Mouse (Mus musculus) limb, embryonic 15.5 days (tissue): ENCODE results near the gene Atxn7l1. TPM values are rescaled to one million over a fixed set of nuclear protein-coding genes. Genes with fewer than 3 reads are reported as not detected.

Experiments used
- ATAC-seq: fragments of 200-750 bp; cut with Nextera tagmentation; 2 replicates; pipeline ENCODE4 v1.8.0; 2017; ENCODE audit warnings: low read depth, moderate TSS enrichment; ENCODE audit not compliant: insufficient number of reproducible peaks, low FRiP score, low TSS enrichment
- H3K27ac ChIP-seq: fragments of 300-500 bp; sonication (generic); 2 replicates; pipeline ENCODE4 v1.5.1; 2015; ENCODE audit warnings: moderate library complexity, mild to moderate bottlenecking, inconsistent platforms
- H3K27me3 ChIP-seq: fragments of 300-500 bp; sonication (generic); 2 replicates; pipeline ENCODE4 v1.6.1; 2015; ENCODE audit warnings: inconsistent platforms
- H3K36me3 ChIP-seq: fragments of 300-500 bp; sonication (generic); 2 replicates; pipeline ENCODE4 v1.6.1; 2015; ENCODE audit warnings: inconsistent platforms
- H3K4me1 ChIP-seq: fragments of 300-500 bp; sonication (generic); 2 replicates; pipeline ENCODE4 v1.6.1; 2015; ENCODE audit warnings: inconsistent platforms
- H3K4me2 ChIP-seq: fragments of 300-500 bp; sonication (generic); 2 replicates; pipeline ENCODE4 v1.6.1; 2015; ENCODE audit warnings: mild to moderate bottlenecking, inconsistent platforms
- H3K4me3 ChIP-seq: fragments of 300-500 bp; sonication (generic); 2 replicates; pipeline ENCODE4 v1.5.1; 2015; ENCODE audit warnings: mild to moderate bottlenecking, inconsistent platforms
- H3K9ac ChIP-seq: fragments of 300-500 bp; sonication (generic); 2 replicates; pipeline ENCODE4 v1.6.1; 2015; ENCODE audit warnings: inconsistent platforms
- H3K9me3 ChIP-seq: fragments of 300-500 bp; sonication (generic); 2 replicates; pipeline ENCODE4 v1.6.1; 2016; ENCODE audit warnings: inconsistent platforms
- WGBS: fragments of 180-500 bp; shearing (Covaris S2); methylation state at CpG from one replicate; pipeline ENCODE4 v1.1.7; 2015; 5-methylcytosine and 5-hydroxymethylcytosine counted together
- polyA plus RNA-seq: library from polyadenylated mRNA; unstranded; fragments of >200 nt; fragmentation: Nextera tagmentation; extraction: Ambion mirVana; gene quantifications from 2 replicates; pipeline ENCODE4 v1.2.1, GENCODE M21; 2015

The Atxn7l1 gene
- polyA plus RNA-seq, 1 experiment from 2014 or later: 10.9 TPM

- 66% methylated on average over 7 of the region's 7 CpGs for WGBS
Measured at GRCm38 (mm10) chr12:33128702-33129101, 18.8 kb upstream of the Atxn7l1 start.

GRCm38 (mm10) chr12:33129410-33129809, 18.1 kb upstream of the Atxn7l1 start:
- ATAC-seq: no peak

More at GRCm38 (mm10) chr12:33128702-33129101, 18.8 kb upstream of the Atxn7l1 start:
- ATAC-seq: no peak
- no peaks in the 10 kb centered on the region for H3K36me3 ChIP-seq
- H3K27ac ChIP-seq: no peak overlapping the region
- no peak overlapping the region for H3K9ac ChIP-seq
- no peak overlapping the region for H3K4me2 ChIP-seq
- no peak overlapping the region for H3K4me3 ChIP-seq
- no peaks in the 10 kb centered on the region for H3K9me3 ChIP-seq
- H3K4me1 ChIP-seq: peaks cover 8% of the 10 kb centered on the region
- no peaks in the 10 kb centered on the region for H3K27me3 ChIP-seq

GRCm38 (mm10) chr12:33130401-33130800, 17.1 kb upstream of the Atxn7l1 start:
- ATAC-seq: no peak
- Histone ChIP-seq H3K4me3 (no peak overlapping the region), H3K27me3 (no peaks in the 10 kb centered on the region), H3K36me3 (no peaks in the 10 kb centered on the region), H3K4me1 (peaks cover 8% of the 10 kb centered on the region), H3K27ac (no peak overlapping the region), H3K9ac (no peak overlapping the region), H3K4me2 (no peak overlapping the region), H3K9me3 (no peaks in the 10 kb centered on the region)
- 35% methylated on average over 8 of the region's 8 CpGs for WGBS

More at GRCm38 (mm10) chr12:33129410-33129809, 18.1 kb upstream of the Atxn7l1 start:
- H3K4me3 ChIP-seq: no peak overlapping the region
- no peak overlapping the region for H3K9ac ChIP-seq
- H3K27ac ChIP-seq: no peak overlapping the region
- no peaks in the 10 kb centered on the region for H3K27me3 ChIP-seq
- H3K4me2 ChIP-seq: no peak overlapping the region
- H3K36me3 ChIP-seq: no peaks in the 10 kb centered on the region
- H3K9me3 ChIP-seq: no peaks in the 10 kb centered on the region
- 22% methylated on average over 4 of the region's 4 CpGs for WGBS
- H3K4me1 ChIP-seq: peaks cover 8% of the 10 kb centered on the region

GRCm38 (mm10) chr12:33131796-33132195, 15.7 kb upstream of the Atxn7l1 start:
- Histone ChIP-seq H3K36me3 (no peaks in the 10 kb centered on the region), H3K9ac (no peak overlapping the region), H3K4me3 (no peak overlapping the region), H3K9me3 (no peaks in the 10 kb centered on the region), H3K4me1 (peaks cover 8% of the 10 kb centered on the region), H3K27ac (no peak overlapping the region), H3K27me3 (no peaks in the 10 kb centered on the region), H3K4me2 (no peak overlapping the region)
- WGBS: 57% methylated on average over 7 of the region's 7 CpGs
- no peak for ATAC-seq

GRCm38 (mm10) chr12:33137857-33138256, 9.6 kb upstream of the Atxn7l1 start:
- Histone ChIP-seq H3K4me3 (no peak overlapping the region), H3K4me1 (no peaks in the 10 kb centered on the region), H3K9me3 (no peaks in the 10 kb centered on the region), H3K36me3 (no peaks in the 10 kb centered on the region), H3K27me3 (no peaks in the 10 kb centered on the region), H3K4me2 (no peak overlapping the region), H3K9ac (no peak overlapping the region), H3K27ac (no peak overlapping the region)
- 84% methylated on average over 1 of the region's 1 CpGs for WGBS
- no peak for ATAC-seq

- no peak for ATAC-seq
- Histone ChIP-seq H3K4me1 (no peaks in the 10 kb centered on the region), H3K4me3 (no peak overlapping the region), H3K27ac (no peak overlapping the region), H3K4me2 (no peak overlapping the region), H3K36me3 (no peaks in the 10 kb centered on the region), H3K9me3 (no peaks in the 10 kb centered on the region), H3K9ac (no peak overlapping the region), H3K27me3 (no peaks in the 10 kb centered on the region)
- WGBS: 81% methylated on average over 3 of the region's 3 CpGs
Measured at GRCm38 (mm10) chr12:33139083-33139482, 8.4 kb upstream of the Atxn7l1 start.

GRCm38 (mm10) chr12:33144456-33144855, 3.0 kb upstream of the Atxn7l1 start:
- Histone ChIP-seq H3K9me3 (no peaks in the 10 kb centered on the region), H3K4me3 (no peak overlapping the region), H3K27me3 (peaks cover 5% of the 10 kb centered on the region; the same call in 1 of the 2 replicates), H3K4me2 (no peak overlapping the region), H3K9ac (no peak overlapping the region), H3K4me1 (peaks cover 18% of the 10 kb centered on the region), H3K27ac (no peak overlapping the region), H3K36me3 (no peaks in the 10 kb centered on the region)
- no peak for ATAC-seq
- 58% methylated on average over 8 of the region's 8 CpGs for WGBS

- peak overlapping the region; percentile 68 for H3K4me3 ChIP-seq
- peak overlapping the region; percentile 45 for H3K9ac ChIP-seq
- peaks cover 18% of the 10 kb centered on the region for H3K4me1 ChIP-seq
- peaks cover 5% of the 10 kb centered on the region; the same call in 1 of the 2 replicates for H3K27me3 ChIP-seq
- peak; percentile 41 for ATAC-seq
- WGBS: 6% methylated on average over 29 of the region's 29 CpGs
- H3K4me2 ChIP-seq: peak overlapping the region; percentile 94
- no peak overlapping the region for H3K27ac ChIP-seq
- no peaks in the 10 kb centered on the region for H3K36me3 ChIP-seq
- no peaks in the 10 kb centered on the region for H3K9me3 ChIP-seq
Measured at GRCm38 (mm10) chr12:33146622-33147433, 665 bp upstream of the Atxn7l1 start.

- Histone ChIP-seq H3K36me3 (no peaks in the 10 kb centered on the region), H3K4me2 (no peak overlapping the region)
- 89% methylated on average over 16 of the region's 16 CpGs for WGBS
Measured at GRCm38 (mm10) chr12:33149544-33150190, 2.2 kb downstream of the Atxn7l1 start.

GRCm38 (mm10) chr12:33153131-33153530, 5.6 kb downstream of the Atxn7l1 start:
- no peak overlapping the region for H3K27ac ChIP-seq
- H3K4me2 ChIP-seq: no peak overlapping the region
- 74% methylated on average over 7 of the region's 7 CpGs for WGBS
- no peak overlapping the region for H3K4me3 ChIP-seq
- peaks cover 7% of the 10 kb centered on the region; the same call in 1 of the 2 replicates for H3K36me3 ChIP-seq
- H3K9ac ChIP-seq: no peak overlapping the region
- no peaks in the 10 kb centered on the region for H3K9me3 ChIP-seq
- H3K4me1 ChIP-seq: peaks cover 17% of the 10 kb centered on the region
- H3K27me3 ChIP-seq: no peaks in the 10 kb centered on the region
- no peak for ATAC-seq

More at GRCm38 (mm10) chr12:33149544-33150190, 2.2 kb downstream of the Atxn7l1 start:
- Histone ChIP-seq H3K27ac (no peak overlapping the region), H3K4me3 (no peak overlapping the region), H3K9me3 (no peaks in the 10 kb centered on the region), H3K9ac (no peak overlapping the region), H3K4me1 (peaks cover 24% of the 10 kb centered on the region), H3K27me3 (peaks cover 5% of the 10 kb centered on the region; the same call in 1 of the 2 replicates)
- no peak for ATAC-seq

GRCm38 (mm10) chr12:33153850-33154249, 6.4 kb downstream of the Atxn7l1 start:
- Histone ChIP-seq H3K4me1 (peaks cover 11% of the 10 kb centered on the region), H3K9ac (no peak overlapping the region), H3K4me3 (no peak overlapping the region), H3K9me3 (no peaks in the 10 kb centered on the region), H3K27me3 (no peaks in the 10 kb centered on the region), H3K36me3 (peaks cover 7% of the 10 kb centered on the region; the same call in 1 of the 2 replicates), H3K27ac (no peak overlapping the region), H3K4me2 (no peak overlapping the region)
- 90% methylated on average over 3 of the region's 3 CpGs for WGBS
- no peak for ATAC-seq

- Histone ChIP-seq H3K4me1 (0 out of 2 replicates have a peak, but pooled peaks cover 6% of the 10 kb centered on the region), H3K36me3 (peaks cover 7% of the 10 kb centered on the region; the same call in 1 of the 2 replicates), H3K27me3 (no peaks in the 10 kb centered on the region), H3K4me2 (no peak overlapping the region), H3K27ac (no peak overlapping the region), H3K4me3 (no peak overlapping the region), H3K9ac (no peak overlapping the region), H3K9me3 (no peaks in the 10 kb centered on the region)
- no peak for ATAC-seq
- 87% methylated on average over 3 of the region's 3 CpGs for WGBS
Measured at GRCm38 (mm10) chr12:33154732-33155131, 7.2 kb downstream of the Atxn7l1 start.
